Mouse (Mus musculus) CD8-positive naive resting alpha-beta T cell, adult 2 months (primary cell): Measurements from ENCODE around the gene Ccdc86.

Experiments used
- DNase-seq, 2 experiments: peaks; one replicate each; pipeline ENCODE4 v3.0.0; 2022; ENCODE audit warnings: low read depth in 2 of 2, low spot score in 2 of 2

Ccdc86 gene

GRCm38 (mm10) chr19:10952021-10952939, 3.2 kb upstream of the Ccdc86 start:
- DNase-seq, result no peak

GRCm38 (mm10) chr19:10949558-10949957, 492 bp upstream of the Ccdc86 start:
- no peak for DNase-seq

- DNase-seq, result peak; percentile 5 to 16
Observed at GRCm38 (mm10) chr19:10948416-10948815, 650 bp downstream of the Ccdc86 start.

- no peak for DNase-seq
Observed at GRCm38 (mm10) chr19:10947219-10947618, 1.8 kb downstream of the Ccdc86 start.

DNA sequence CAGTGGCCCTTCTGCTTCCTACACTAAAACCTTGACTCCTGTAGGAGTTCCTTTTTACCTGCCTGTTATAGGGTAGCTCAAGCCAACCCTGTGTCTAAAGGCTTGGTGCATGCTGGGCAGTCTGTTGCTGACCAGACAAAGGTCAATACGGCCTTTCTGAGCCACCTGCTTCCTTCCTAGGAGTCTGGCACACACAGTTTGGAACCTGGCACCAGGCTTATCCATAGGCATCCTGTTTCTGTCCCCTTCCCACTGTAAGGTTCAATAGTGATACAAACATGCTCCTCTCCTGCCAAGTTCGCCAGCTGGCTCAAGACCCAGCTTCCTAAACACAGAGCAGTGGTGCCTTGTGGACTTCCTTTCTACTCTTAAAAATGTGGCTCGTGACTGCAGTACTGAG, 2.6 kb downstream of the Ccdc86 start:
- no peak for DNase-seq

DNA sequence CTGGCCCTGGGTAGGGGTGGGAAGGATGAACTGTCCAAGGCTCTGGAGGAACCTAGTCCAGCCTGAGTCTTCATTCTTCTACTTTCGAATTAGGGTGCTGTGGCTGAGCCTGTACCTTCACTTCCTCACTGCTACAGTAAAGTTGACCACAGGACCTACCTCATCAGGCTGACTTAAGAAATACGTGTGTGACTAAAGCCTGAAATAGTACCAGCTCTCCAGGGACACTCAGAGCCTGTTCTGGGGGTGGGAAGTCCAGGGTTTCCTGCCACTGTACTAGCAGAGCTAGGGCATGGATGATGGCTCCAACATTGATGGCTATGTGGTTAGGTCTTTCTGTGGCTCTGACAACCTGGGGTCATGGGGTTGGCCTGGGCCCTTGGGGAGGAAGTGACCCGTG, 5.1 kb downstream of the Ccdc86 start:
- DNase-seq, result no peak

GRCm38 (mm10) chr19:10940801-10941457, 8.1 kb downstream of the Ccdc86 start:
- DNase-seq, result no peak

DNA sequence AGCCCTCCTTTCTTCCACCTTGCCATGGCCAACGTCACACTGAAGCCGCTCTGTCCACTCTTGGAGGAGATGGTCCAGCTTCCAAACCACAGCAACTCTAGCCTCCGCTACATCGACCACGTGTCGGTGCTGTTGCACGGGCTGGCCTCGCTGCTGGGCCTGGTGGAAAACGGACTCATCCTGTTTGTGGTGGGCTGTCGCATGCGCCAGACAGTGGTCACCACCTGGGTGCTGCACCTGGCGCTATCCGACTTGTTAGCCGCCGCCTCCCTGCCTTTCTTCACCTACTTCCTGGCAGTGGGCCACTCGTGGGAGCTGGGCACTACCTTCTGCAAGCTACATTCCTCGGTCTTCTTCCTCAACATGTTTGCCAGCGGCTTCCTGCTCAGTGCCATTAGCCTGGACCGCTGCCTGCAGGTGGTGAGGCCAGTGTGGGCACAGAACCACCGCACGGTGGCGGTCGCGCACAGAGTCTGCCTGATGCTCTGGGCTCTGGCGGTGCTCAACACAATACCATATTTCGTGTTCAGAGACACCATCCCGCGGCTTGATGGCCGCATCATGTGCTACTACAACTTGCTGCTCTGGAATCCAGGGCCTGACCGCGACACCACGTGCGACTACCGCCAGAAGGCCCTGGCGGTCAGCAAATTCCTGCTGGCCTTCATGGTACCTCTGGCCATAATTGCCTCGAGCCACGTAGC, 8.8 kb downstream of the Ccdc86 start:
- peak; percentile 19 to 34 for DNase-seq

GRCm38 (mm10) chr19:10938771-10939170, 10.3 kb downstream of the Ccdc86 start:
- no peak for DNase-seq

DNA sequence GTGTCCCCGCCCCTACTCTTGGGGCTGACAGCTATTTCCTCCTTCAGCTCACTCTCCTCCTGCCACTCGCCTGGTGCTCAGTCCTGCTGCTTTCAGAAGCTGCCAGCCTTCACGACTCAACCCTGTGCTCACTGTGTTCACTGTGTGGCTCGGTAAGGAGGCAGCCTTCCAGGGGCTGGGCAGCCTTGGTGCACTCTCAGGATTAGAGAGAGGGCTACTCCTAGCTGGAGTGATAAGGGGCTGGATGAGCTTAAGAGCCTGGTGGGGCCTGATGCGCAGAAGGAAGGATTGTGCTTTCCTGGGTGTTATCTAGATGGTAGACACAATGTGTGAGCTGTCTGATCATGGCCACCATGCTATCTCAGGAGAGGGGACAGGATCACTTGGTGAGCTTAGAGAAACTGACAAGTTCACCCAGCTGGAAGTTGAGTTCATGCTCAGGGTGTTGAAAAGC, 11.9 kb downstream of the Ccdc86 start, which contains the start of gene Ptgdr2:
Gene Ptgdr2, plus strand, starts transcription at position 51 of the 454 bp plus-strand sequence.
- DNase-seq, result no peak

- no peak for DNase-seq
Observed at GRCm38 (mm10) chr19:10936077-10936476, 13.0 kb downstream of the Ccdc86 start.

DNA sequence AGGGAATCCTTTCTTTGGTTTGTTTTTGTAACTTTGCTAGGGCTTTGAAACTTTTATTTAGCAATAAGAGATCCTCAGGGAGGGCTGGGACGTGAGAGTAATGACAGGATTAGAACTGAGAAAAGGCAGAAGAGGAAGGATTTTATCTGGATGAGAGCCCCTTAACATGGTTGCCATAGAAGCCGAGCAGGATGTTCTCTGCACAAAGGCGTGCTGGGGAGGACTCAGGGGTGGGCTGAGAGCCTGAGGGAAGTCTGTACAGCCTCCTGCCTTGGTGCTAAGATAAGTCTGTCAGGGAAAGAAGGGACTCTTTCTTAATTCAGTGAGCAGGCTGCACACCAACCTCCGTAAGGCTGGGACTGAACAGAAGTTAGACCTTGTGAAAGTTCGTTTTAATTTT, 14.0 kb downstream of the Ccdc86 start:
- DNase-seq, result no peak

DNA sequence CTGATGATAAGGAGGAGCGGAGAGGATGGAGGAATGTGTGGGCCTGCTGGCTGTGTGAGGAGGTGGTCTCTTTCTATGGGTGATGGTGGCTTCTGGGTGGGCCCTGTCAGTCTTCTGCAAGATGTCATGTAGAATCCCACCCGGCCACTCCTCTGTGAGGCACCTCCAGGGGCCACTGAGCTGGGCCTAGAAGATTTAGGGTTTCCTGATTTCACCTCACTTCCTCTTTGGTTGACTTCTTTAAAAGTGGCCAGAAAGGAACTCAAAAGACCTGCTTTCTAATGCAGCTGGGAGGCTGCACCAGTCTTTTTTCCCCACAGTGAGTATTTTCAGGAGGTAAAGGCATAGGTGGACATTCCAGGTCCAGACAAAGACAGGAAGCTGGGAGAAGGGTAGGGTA, 18.4 kb downstream of the Ccdc86 start:
- DNase-seq, result no peak

DNA sequence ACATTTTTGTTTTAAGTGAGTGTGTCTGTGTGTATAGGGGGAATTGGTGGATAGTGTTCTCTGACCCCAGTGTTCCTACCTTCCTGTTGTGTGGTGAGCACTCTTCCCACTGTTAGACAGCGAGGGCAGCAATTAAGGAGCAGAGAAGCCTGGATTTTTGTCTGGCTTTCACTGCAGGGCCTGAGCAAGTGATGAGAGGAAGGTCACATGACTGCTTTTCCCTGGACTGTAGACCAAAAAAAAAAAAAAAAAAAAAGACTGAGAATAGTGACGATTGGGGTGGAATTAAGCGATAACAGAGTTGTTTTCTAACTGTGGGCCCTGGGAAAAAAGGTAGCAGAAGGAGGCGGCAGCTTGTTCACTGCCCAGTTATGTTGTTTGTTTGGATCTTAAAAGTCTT, 22.4 kb downstream of the Ccdc86 start:
- no peak for DNase-seq

DNA sequence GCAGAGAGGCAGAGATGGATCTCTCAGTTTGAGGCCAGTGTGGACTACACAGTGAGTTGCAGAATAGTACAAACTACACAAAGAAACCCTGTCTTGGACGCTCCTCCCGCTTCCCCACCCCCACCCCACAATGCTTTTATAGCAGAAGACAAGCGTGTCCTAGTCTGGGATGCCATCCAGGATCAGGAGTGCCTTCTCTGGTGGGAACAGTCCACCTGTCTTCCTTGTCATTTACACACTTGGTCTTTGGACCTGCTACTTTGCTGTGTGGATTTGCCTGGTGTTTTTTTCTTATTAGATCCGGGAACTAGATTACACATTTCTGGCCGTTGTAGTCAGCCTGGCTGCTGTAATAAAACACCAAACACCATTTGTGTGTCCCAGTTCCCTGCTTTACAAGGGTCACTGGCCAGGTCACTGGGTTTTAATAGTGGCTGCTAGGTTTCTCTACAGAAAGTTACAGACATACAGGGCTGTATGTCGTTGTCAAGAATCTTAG, 22.9 kb downstream of the Ccdc86 start:
- DNase-seq, result no peak

- DNase-seq, result no peak
Observed at GRCm38 (mm10) chr19:10924220-10924619, 24.8 kb downstream of the Ccdc86 start.

- DNase-seq, result no peak
Observed at GRCm38 (mm10) chr19:10921058-10921457, 28.0 kb downstream of the Ccdc86 start.

- no peak for DNase-seq
Observed at GRCm38 (mm10) chr19:10920532-10920931, 28.5 kb downstream of the Ccdc86 start, which contains the start of gene Zp1. TSS of gene Zp1 (minus strand) at chr19:10920632.

- no peak for DNase-seq
Observed at GRCm38 (mm10) chr19:10918321-10918991, 30.6 kb downstream of the Ccdc86 start.

- no peak for DNase-seq
Observed at GRCm38 (mm10) chr19:10916506-10916905, 32.6 kb downstream of the Ccdc86 start.

DNA sequence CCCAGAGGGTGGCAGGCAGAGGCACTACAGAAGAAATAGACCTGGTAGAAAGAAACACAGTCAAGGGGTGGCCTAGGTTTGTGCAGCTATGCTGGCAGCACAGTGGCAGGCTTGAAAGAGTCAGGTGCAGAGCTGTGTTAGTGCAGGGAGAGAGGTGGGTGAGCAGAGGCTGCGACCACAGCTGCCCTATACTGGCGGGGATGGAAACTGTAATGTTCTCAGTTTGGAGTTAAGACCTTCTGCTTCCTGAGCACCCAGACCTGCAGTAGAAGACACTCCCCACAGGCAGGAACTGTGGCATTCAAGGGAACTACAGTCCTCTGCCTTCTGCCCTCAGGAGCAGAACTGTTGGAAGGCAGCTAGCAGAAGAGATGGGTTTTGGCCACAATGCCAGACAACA, 34.2 kb downstream of the Ccdc86 start:
- DNase-seq, result no peak
